Mouse (Mus musculus) layer of hippocampus, adult 8-10 months (tissue): ENCODE results near the gene Slc11a1. TPM values are rescaled to one million over a fixed set of nuclear protein-coding genes. Genes with fewer than 3 reads are reported as not detected.

Source experiments
- DNase-seq, 2 experiments: peaks; one replicate each; pipeline ENCODE4 v3.0.0; 2022; ENCODE audit warnings: low spot score in 2 of 2
- microRNA-seq, 2 experiments: library from miRNA; unstranded; fragments of <30 nt; microRNA quantifications; one replicate each; pipeline ENCODE4 v1.2.0; 2022
- total RNA-seq, 4 experiments: library from RNA; stranded (reverse); gene quantifications; 2 replicates each; pipeline ENCODE4 v1.2.4; 2022

The Slc11a1 gene
- total RNA-seq, 4 experiments from 2014 or later, result 5.5 to 68.6 (median 30.6) TPM

- DNase-seq, result no peak
Measured at GRCm38 (mm10) chr1:74408589-74409504, 33.9 kb downstream of the Slc11a1 start, which contains the start of gene Vil1. TSS of gene Vil1 (plus strand) at chr1:74409376.

DNA sequence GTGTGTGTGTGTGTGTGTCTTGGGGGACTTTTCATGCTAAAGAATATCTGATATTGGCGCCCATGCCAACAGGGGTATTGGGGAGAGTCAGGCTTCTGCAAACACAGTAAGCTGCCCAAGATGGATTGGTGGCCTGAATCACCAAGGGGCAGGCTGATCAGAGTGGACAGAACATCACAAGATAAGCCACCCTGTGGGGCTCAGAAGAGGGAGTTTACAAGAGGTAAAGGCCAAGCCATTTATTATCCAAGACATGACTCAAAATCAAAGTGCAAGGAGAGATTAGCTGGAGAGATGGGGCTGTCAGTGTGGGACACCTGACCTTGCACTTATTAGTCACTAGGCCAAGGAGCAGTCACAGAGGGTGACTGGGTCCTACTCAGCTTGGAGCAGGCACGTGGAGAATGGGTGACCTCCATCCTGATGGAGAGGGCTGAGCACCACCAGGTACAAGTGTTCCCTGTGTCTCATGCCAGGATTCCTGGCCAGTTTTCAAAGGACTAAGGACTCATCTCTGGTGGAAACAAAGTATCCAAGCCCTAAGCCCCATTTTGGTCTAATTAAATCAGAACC lies 36.8 kb downstream of the Slc11a1 start:
- no peak for DNase-seq

GRCm38 (mm10) chr1:74412711-74413110 lies 37.7 kb downstream of the Slc11a1 start:
- DNase-seq, result no peak

DNA sequence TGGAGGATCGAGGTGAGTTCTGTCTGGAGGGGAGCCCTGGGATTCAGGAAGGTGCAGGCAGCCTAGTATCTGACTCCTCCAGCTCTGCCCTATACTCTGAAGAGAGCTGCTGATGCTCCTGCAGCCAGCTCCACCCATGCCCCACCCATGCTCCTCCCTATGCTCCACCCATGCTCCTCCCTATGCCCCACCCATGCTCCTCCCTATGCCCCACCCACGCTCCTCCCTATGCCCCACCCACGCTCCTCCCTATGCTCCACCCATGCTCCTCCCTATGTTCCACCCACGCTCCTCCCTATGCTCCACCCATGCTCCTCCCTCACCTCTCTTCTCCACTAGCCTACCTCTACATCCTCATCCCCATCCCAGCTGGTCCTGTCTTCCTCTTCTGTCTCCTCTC lies 40.1 kb downstream of the Slc11a1 start:
- DNase-seq, result no peak

DNA sequence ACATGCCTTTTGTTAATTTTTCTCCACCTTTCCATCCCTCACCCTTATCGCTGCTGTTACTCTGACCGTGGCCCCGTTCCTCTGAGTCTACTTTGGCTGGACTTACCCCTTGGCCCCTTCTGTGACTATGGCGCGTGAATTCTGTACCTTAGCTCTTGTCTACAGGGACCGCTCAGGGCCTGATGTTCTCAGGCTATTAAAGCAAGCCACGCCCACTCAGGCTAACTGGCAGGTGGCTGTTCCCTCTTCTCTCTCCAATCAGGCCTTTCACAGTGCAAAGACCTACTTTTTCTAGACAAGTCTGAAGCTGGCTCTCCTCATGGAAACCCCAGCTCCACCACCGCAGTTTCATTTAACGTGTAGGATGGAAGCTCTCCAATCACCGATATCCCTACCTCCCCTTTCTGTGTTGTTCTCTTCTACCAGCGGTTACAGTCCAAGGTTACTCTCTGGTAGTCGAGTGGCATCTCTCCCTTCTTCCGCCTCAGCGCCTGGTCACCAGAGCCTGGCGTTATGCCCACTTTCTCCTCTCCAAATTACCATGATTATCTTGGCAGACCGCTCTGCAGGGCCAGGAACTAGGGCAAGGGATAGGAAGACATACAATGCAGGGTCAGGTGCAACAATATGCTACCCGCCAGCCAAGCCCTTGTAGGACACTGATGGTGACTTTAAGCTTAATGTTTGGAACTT lies 43.9 kb downstream of the Slc11a1 start:
- DNase-seq, result no peak

GRCm38 (mm10) chr1:74419440-74419794 lies 44.4 kb downstream of the Slc11a1 start:
- no peak for DNase-seq

DNA sequence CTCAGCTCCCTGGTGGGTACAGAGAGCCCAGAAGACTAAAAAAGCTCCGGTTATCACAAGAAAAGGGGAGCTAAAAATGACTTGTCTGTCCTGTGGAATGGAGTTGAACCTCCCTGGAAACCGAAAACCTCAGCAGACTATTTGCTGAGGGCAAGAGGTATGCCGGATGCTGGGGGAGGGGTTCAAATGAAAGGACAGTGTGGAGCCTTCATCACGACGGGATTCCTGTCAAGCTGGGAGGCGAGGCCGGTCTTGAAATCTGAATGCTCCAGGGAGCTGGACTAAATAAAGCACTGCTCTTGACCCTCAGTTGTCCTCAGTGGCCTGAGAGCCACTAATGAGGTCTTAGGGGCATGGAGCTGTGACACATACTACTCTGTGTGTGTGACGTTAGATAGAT lies 48.2 kb downstream of the Slc11a1 start:
- no peak for DNase-seq

DNA sequence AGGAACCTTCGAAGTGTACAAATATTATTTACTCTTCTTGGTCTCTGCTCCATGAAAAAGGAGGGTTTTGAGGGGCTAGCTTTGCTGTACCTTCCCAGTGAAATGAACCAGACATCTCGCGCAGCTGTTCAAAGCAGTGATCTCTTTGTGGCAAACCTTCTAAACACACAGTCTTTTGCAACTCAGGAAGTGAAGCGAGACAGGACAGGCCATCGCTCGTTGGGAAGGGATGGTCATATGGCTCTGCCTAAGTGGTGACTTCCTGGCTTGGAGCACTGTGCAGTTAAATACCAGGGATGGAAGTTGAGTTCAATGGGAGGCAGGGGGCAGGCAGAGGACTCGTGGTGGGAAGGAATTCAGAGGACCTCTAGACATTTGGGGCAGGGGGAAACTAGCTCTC lies 50.9 kb downstream of the Slc11a1 start:
- DNase-seq, result no peak

- DNase-seq, result no peak
Measured at GRCm38 (mm10) chr1:74433220-74433619, 58.2 kb downstream of the Slc11a1 start.

DNA sequence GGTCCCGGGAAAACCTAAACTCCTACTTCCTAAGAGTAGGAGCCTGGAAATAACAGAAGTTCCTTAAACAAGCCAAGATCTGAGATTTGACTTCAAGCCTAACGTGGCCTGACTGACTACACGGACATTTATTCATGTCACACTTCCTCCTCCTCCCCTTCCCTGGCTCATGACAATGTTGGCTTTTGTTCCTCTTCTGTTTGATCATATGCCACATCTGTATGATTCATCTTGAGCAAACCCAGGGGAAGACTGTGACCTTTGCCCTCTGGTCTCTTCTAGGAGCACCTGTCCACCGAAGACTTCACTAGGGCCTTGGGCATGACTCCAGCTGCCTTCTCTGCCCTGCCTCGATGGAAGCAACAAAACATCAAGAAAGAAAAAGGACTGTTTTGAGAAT lies 59.6 kb downstream of the Slc11a1 start:
- DNase-seq, result no peak

- no peak for DNase-seq
Measured at GRCm38 (mm10) chr1:74435563-74435962, 60.6 kb downstream of the Slc11a1 start.

Small RNA genes within 50 kb of the gene (microRNA-seq; reads per million reads assigned to microRNA genes)
- 12,659 to 15,225 reads per million in 2 experiments for gene Mir26b

Other genes with a start within 250 kb of the Slc11a1 start
- gene Rufy4, start 249.7 kb upstream of the Slc11a1 start, total RNA-seq, result under 1 TPM in 1 of 4 experiments, not detected in 3; 0.25 TPM
- gene Cxcr2, start 221.2 kb upstream of the Slc11a1 start, total RNA-seq, result not detected
- gene Cxcr1, start 180.6 kb upstream of the Slc11a1 start, total RNA-seq, result under 1 TPM in 1 of 4 experiments, not detected in 3; 0.34 TPM
- gene Arpc2, start 139.1 kb upstream of the Slc11a1 start, total RNA-seq, result 100 to 1,000 TPM; 324 to 350 (median 341) TPM
- not detected for gene Gpbar1, start 96.6 kb upstream of the Slc11a1 start, total RNA-seq
- gene Aamp, start 90.5 kb upstream of the Slc11a1 start, total RNA-seq, result 100 to 1,000 TPM; 150 to 159 (median 154) TPM
- 100 to 1,000 TPM; 170 to 190 (median 177) TPM for gene Pnkd, start 90.3 kb upstream of the Slc11a1 start, total RNA-seq
- 10 to 100 TPM; 24.9 to 37.2 (median 33.3) TPM for gene Tmbim1, start 69.6 kb upstream of the Slc11a1 start, total RNA-seq
- 1 to 10 TPM; 1.7 to 3.3 (median 2.2) TPM for gene Catip, start 13.1 kb upstream of the Slc11a1 start, total RNA-seq
- gene Ctdsp1, start 16.3 kb downstream of the Slc11a1 start, total RNA-seq, result 10 to 100 TPM; 27.6 to 33.4 (median 31.6) TPM
- under 1 TPM; 0.71 to 0.92 (median 0.82) TPM for gene Vil1, start 34.2 kb downstream of the Slc11a1 start, total RNA-seq
- 10 to 100 TPM; 22.7 to 25.7 (median 24.6) TPM for gene Cnot9, start 130.9 kb downstream of the Slc11a1 start, total RNA-seq
- gene Plcd4, start 167.7 kb downstream of the Slc11a1 start, total RNA-seq, result 10 to 100 TPM; 22.0 to 29.6 (median 23.6) TPM
- gene Usp37, start 169.1 kb downstream of the Slc11a1 start, total RNA-seq, result 10 to 100 TPM; 22.1 to 31.4 (median 24.3) TPM
- gene Zfp142, start 213.1 kb downstream of the Slc11a1 start, total RNA-seq, result 10 to 100 TPM; 28.4 to 36.8 (median 31.7) TPM
- 10 to 100 TPM; 20.3 to 25.2 (median 23.4) TPM for gene Bcs1l, start 213.1 kb downstream of the Slc11a1 start, total RNA-seq
- 10 to 100 TPM; 62.0 to 85.5 (median 67.7) TPM for gene Rnf25, start 226.2 kb downstream of the Slc11a1 start, total RNA-seq
- 1 to 10 TPM; 3.5 to 8.0 (median 5.4) TPM for gene Stk36, start 226.2 kb downstream of the Slc11a1 start, total RNA-seq